Mouse (Mus musculus) testis, adult 2 months (tissue): ENCODE data around the gene Aagab.

ENCODE experiments used
- CTCF ChIP-seq: fragments of 200-500 bp; IDR thresholded peaks from 2 replicates; pipeline ENCODE4 v1.5.1; 2012; ENCODE audit warnings: low read depth, mild to moderate bottlenecking, inconsistent platforms, low read length, moderate library complexity; ENCODE audit not compliant: control insufficient read depth, insufficient read depth, insufficient replicate concordance
- POLR2A ChIP-seq: fragments of 200-500 bp; IDR thresholded peaks from 2 replicates; pipeline ENCODE4 v1.6.1; 2012; ENCODE audit warnings: low read depth, mild to moderate bottlenecking, inconsistent platforms, low read length, moderate library complexity; ENCODE audit not compliant: control insufficient read depth

DNA sequence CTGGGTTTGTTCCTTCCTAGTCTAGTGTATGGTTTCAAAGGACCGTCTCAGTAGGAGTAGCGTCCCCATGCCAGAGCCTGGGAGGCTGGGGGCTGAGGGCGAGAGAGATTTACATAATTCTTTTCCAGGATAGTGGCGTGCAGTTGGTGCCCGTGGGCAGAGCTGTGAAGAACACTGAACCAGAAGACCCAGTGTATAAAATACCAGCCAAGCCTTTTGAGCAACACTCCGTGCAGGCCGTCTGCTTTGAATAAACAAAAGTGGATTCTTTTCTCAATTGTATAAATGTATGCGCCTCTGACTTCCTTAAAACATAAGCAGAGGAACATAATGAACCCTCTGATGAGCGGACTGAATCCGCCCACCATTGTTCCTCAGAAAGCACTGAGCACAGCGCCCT, 30.5 kb downstream of the Aagab start:
- TF ChIP-seq CTCF (no peak), POLR2A (no peak)
